Mouse (Mus musculus): ENCODE measurements around the gene Atxn1. TPM values are rescaled to one million over a fixed set of nuclear protein-coding genes. Genes with fewer than 3 reads are reported as not detected.

Gene Atxn1
- total and polyA plus RNA-seq, 3 experiments, result 8.0 to 13.1 (median 9.7) TPM

DNA sequence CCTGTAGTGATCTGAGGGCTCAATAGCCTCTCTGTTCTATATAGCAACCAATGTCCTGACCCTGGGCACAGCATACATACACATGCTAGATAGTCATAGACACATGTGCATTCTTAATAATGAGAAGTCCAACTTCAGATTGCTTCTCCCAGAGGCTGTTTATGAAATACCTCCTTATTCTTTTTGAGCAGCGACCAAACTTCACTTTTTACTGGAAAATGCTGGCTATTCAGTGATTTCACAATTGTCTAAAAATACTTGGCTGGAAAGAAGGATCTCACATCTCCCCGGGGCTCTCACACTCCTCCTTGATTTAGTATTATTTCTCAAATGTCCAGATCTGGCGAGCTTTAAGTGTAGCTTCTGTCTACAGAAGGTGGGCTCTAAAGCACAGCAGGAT, 171.0 kb downstream of the Atxn1 start:
- Histone ChIP-seq H3K79me2 (replicated peaks; ENCODE audit: control insufficient read depth, extremely low read depth, insufficient read depth, poor library complexity, severe bottlenecking) (no peaks in the 10 kb centered on the region; the same call in 1 of the 2 replicates), H3K27ac (ENCODE audit: insufficient read depth, low read depth) (no peak overlapping the region), H3K4me2 (ENCODE audit: insufficient read depth, low read depth, poor library complexity, severe bottlenecking) (no peak overlapping the region), H3K9ac (ENCODE audit: insufficient read depth, low read depth) (no peak overlapping the region), H3K4me3 (replicated peaks in 1 of 3; ENCODE audit: low read depth in 2 of 3, low read length in 2 of 3, poor library complexity in 1 of 3) (no peak overlapping the region), H3K36me3 (replicated peaks in 1 of 2; ENCODE audit: control insufficient read depth in 1 of 2, insufficient read depth in 1 of 2, low read length in 1 of 2) (peaks cover 46 to 89% of the 10 kb centered on the region in 2 experiments), H3K4me1 (ENCODE audit: control insufficient read depth in 1 of 2, insufficient read depth in 2 of 2) (peaks cover 0 to 14% of the 10 kb centered on the region in 2 experiments; a peak in 2 of 4 replicates), H3K9me3 (replicated peaks; ENCODE audit: low read length) (peaks cover 4% of the 10 kb centered on the region), H3K27me3 (replicated peaks) (no peaks in the 10 kb centered on the region)
- no peak for DNase-seq (ENCODE audit: extremely low read depth)
- dilution Hi-C loops (cut with MboI; ENCODE audit: extremely low pct_ligation_motif_present, extremely low pct_unique_long_range_greater_than_20kb, low sequenced_read_pairs), result no loop called here
- no peak for TF ChIP-seq EP300 (IDR thresholded peaks at IDR 0.05; ENCODE audit: low read length)
- TF ChIP-seq RCOR1 (conservative IDR thresholded peaks at IDR 0.05; ENCODE audit: low read depth, low read length), result no peak
- no peak for TF ChIP-seq USF1 (IDR thresholded peaks at IDR 0.05; ENCODE audit: low read depth, low read length)
- no peak for TF ChIP-seq E2F4 (IDR thresholded peaks at IDR 0.05; ENCODE audit: insufficient replicate concordance, low read depth, low read length)
- no peak for TF ChIP-seq JUN (IDR thresholded peaks at IDR 0.05; ENCODE audit: insufficient read depth, low read depth, low read length)
- no peak for TF ChIP-seq MAFK (IDR thresholded peaks at IDR 0.05; ENCODE audit: insufficient replicate concordance, low read length)
- TF ChIP-seq POLR2AphosphoS2 (IDR thresholded peaks at IDR 0.05; ENCODE audit: low read depth, low read length), result no peak
- no peak for TF ChIP-seq TBP (conservative IDR thresholded peaks at IDR 0.05; ENCODE audit: low read depth, low read length)
- TF ChIP-seq JUND (conservative IDR thresholded peaks at IDR 0.05; ENCODE audit: low read depth, low read length), result no peak
- in situ Hi-C loops (cut with MboI; ENCODE audit: low pct_ligation_motif_present, low pct_unique_long_range_greater_than_20kb, low sequenced_read_pairs), result no loop called here

DNA sequence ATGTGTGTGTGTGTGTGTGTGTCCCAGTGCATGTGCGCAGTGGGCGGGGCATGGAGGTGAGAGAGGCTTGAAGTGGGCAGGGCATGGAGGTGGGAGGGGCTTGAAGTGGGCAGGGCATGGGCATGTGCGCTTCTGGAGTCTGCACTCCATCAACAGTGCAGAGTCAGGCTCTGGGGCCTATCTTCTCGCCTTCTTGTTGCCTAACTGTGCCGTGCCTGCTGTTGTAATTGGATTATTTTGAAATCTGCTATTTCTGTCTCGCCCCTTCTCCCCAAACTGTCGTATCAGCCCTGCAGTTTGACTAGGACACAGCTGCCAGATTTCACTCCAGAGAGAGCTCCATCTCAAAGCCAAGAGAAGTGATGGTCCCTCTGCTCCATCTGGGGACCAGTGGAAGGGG, 178.4 kb downstream of the Atxn1 start:
- Histone ChIP-seq H3K4me2 (ENCODE audit: insufficient read depth, low read depth, poor library complexity, severe bottlenecking) (no peak overlapping the region), H3K4me3 (replicated peaks in 1 of 3; ENCODE audit: low read depth in 2 of 3, low read length in 2 of 3, poor library complexity in 1 of 3) (no peak overlapping the region), H3K9ac (ENCODE audit: insufficient read depth, low read depth) (no peak overlapping the region), H3K27ac (ENCODE audit: insufficient read depth, low read depth) (no peak overlapping the region), H3K79me2 (replicated peaks; ENCODE audit: control insufficient read depth, extremely low read depth, insufficient read depth, poor library complexity, severe bottlenecking) (peaks cover 4% of the 10 kb centered on the region), H3K36me3 (replicated peaks in 1 of 2; ENCODE audit: control insufficient read depth in 1 of 2, insufficient read depth in 1 of 2, low read length in 1 of 2) (peaks cover 38 to 86% of the 10 kb centered on the region in 2 experiments), H3K27me3 (replicated peaks) (no peaks in the 10 kb centered on the region), H3K9me3 (replicated peaks; ENCODE audit: low read length) (peaks cover 3% of the 10 kb centered on the region), H3K4me1 (ENCODE audit: control insufficient read depth in 1 of 2, insufficient read depth in 2 of 2) (no peaks in the 10 kb centered on the region)
- in situ Hi-C loops (cut with MboI; ENCODE audit: low pct_ligation_motif_present, low pct_unique_long_range_greater_than_20kb, low sequenced_read_pairs) (no loop called here), dilution Hi-C loops (cut with MboI; ENCODE audit: extremely low pct_ligation_motif_present, extremely low pct_unique_long_range_greater_than_20kb, low sequenced_read_pairs) (no loop called here)
- no peak for TF ChIP-seq JUND (conservative IDR thresholded peaks at IDR 0.05; ENCODE audit: low read depth, low read length)
- TF ChIP-seq ZNF384 (IDR thresholded peaks at IDR 0.05; ENCODE audit: low read depth, low read length), result no peak
- TF ChIP-seq JUN (IDR thresholded peaks at IDR 0.05; ENCODE audit: insufficient read depth, low read depth, low read length), result no peak
- TF ChIP-seq GABPA (IDR thresholded peaks at IDR 0.05; ENCODE audit: insufficient replicate concordance, low read depth, low read length), result no peak
- no peak for TF ChIP-seq POLR2A (IDR thresholded peaks at IDR 0.05; ENCODE audit: low read depth, low read length)
- no peak for TF ChIP-seq PAX5 (IDR thresholded peaks at IDR 0.05; ENCODE audit: low read length)
- no peak for TF ChIP-seq ZMIZ1 (IDR thresholded peaks at IDR 0.05; ENCODE audit: low read depth, low read length)
- TF ChIP-seq TCF12 (IDR thresholded peaks at IDR 0.05; ENCODE audit: low read depth, low read length), result no peak
- TF ChIP-seq MYC (IDR thresholded peaks at IDR 0.05; ENCODE audit: low read depth, low read length), result no peak
- no peak for TF ChIP-seq NELFE (IDR thresholded peaks at IDR 0.05; ENCODE audit: low read depth, low read length)
- TF ChIP-seq NRF1 (IDR thresholded peaks at IDR 0.05; ENCODE audit: low read depth, low read length), result no peak
- no peak for TF ChIP-seq MEF2A (IDR thresholded peaks at IDR 0.05; ENCODE audit: borderline replicate concordance, low read depth, low read length)
- TF ChIP-seq CHD1 (IDR thresholded peaks at IDR 0.05; ENCODE audit: low read depth, low read length), result no peak
- no peak for TF ChIP-seq EP300 (IDR thresholded peaks at IDR 0.05; ENCODE audit: low read length)
- no peak for TF ChIP-seq ETS1 (conservative IDR thresholded peaks at IDR 0.05; ENCODE audit: low read depth, low read length)
- no peak for TF ChIP-seq USF1 (IDR thresholded peaks at IDR 0.05; ENCODE audit: low read depth, low read length)
- no peak for TF ChIP-seq SMC3 (IDR thresholded peaks at IDR 0.05; ENCODE audit: low read depth, low read length)
- no peak for TF ChIP-seq HCFC1 (IDR thresholded peaks at IDR 0.05; ENCODE audit: low read depth, low read length)
- DNase-seq (ENCODE audit: extremely low read depth), result no peak
